Mouse (Mus musculus) forebrain, embryonic 13.5 days (tissue): ENCODE results near the gene Bpifb5. TPM values are rescaled to one million over a fixed set of nuclear protein-coding genes. Genes with fewer than 3 reads are reported as not detected.
A peak's percentile ranks its signal among the peaks of the same experiment; 100 is the strongest.
"Not testable (repeated sequence)": the region's sequence is repeated elsewhere in the genome, so short reads cannot be mapped to it uniquely, and the experiment has no call there.

Experiments
- ATAC-seq: fragments of 200-750 bp; cut with Nextera tagmentation; 2 replicates; pipeline ENCODE4 v1.8.0; 2017
- H3K27ac ChIP-seq: fragments of 300-500 bp; sonication (generic); 2 replicates; pipeline ENCODE4 v1.5.1; 2015; ENCODE audit warnings: inconsistent platforms, mild to moderate bottlenecking, moderate library complexity
- H3K27me3 ChIP-seq: fragments of 300-500 bp; sonication (generic); 2 replicates; pipeline ENCODE4 v1.6.1; 2015; ENCODE audit warnings: mild to moderate bottlenecking, inconsistent platforms
- H3K36me3 ChIP-seq: fragments of 300-500 bp; sonication (generic); 2 replicates; pipeline ENCODE4 v1.6.1; 2015; ENCODE audit warnings: mild to moderate bottlenecking, inconsistent platforms; ENCODE audit not compliant: poor library complexity, severe bottlenecking
- H3K4me1 ChIP-seq: fragments of 300-500 bp; sonication (generic); 2 replicates; pipeline ENCODE4 v1.6.1; 2015; ENCODE audit warnings: inconsistent platforms
- H3K4me2 ChIP-seq: fragments of 300-500 bp; sonication (generic); 2 replicates; pipeline ENCODE4 v1.6.1; 2015; ENCODE audit warnings: inconsistent platforms, mild to moderate bottlenecking, moderate library complexity
- H3K4me3 ChIP-seq: fragments of 300-500 bp; sonication (generic); 2 replicates; pipeline ENCODE4 v1.5.1; 2015; ENCODE audit warnings: mild to moderate bottlenecking, inconsistent platforms
- H3K9ac ChIP-seq: fragments of 300-500 bp; sonication (generic); 2 replicates; pipeline ENCODE4 v1.6.1; 2015; ENCODE audit warnings: mild to moderate bottlenecking, inconsistent platforms
- H3K9me3 ChIP-seq: fragments of 300-500 bp; sonication (generic); replicated peaks from 2 replicates; pipeline ENCODE4 v1.6.1; 2016; ENCODE audit warnings: inconsistent platforms
- WGBS: fragments of 180-500 bp; shearing (Covaris S2); methylation state at CpG from one replicate; pipeline ENCODE4 v1.1.7; 2015; 5-methylcytosine and 5-hydroxymethylcytosine counted together
- polyA plus RNA-seq: library from polyadenylated mRNA; unstranded; fragments of >200 nt; fragmentation: Nextera tagmentation; extraction: Ambion mirVana; gene quantifications from 2 replicates; pipeline ENCODE4 v1.2.1, GENCODE M21; 2015

The Bpifb5 gene
- polyA plus RNA-seq, 1 experiment from 2014 or later = not detected

DNA sequence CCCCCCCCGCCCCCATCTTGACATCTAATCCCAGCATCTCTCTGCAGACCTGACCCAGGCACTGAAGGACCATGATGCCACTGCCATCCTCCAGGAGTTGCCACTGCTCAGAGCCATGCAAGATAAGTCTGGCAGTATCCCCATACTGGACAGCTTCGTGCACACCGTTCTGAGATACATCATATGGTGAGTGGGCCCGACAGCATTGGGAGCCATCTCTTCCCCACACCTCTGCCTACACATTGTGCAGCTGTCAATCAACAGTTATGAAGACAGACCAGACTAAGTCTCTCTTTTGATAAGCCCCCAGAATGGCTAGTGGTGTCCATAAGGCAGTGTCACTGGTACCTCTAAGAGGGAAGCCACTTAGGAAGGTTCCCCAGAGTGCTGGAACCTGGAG is 18.9 kb upstream of the Bpifb5 start:
- Histone ChIP-seq H3K4me1 (no peaks in the 10 kb centered on the region), H3K9ac (no peak overlapping the region), H3K4me2 (no peak overlapping the region), H3K4me3 (no peak overlapping the region), H3K27ac (no peak overlapping the region), H3K36me3 (no peaks in the 10 kb centered on the region), H3K27me3 (no peaks in the 10 kb centered on the region), H3K9me3 (no peaks in the 10 kb centered on the region)
- WGBS = 93% methylated on average over 4 of the region's 4 CpGs
- ATAC-seq = no peak

GRCm38 (mm10) chr2:154206908-154207307 is 16.6 kb upstream of the Bpifb5 start:
- H3K9ac ChIP-seq = no peak overlapping the region
- H3K27me3 ChIP-seq = no peaks in the 10 kb centered on the region
- no peak overlapping the region for H3K27ac ChIP-seq
- H3K4me1 ChIP-seq = no peaks in the 10 kb centered on the region
- ATAC-seq = no peak
- 57% methylated on average over 7 of the region's 7 CpGs for WGBS
- H3K4me2 ChIP-seq = no peak overlapping the region
- no peak overlapping the region for H3K4me3 ChIP-seq
- no peaks in the 10 kb centered on the region for H3K36me3 ChIP-seq
- no peaks in the 10 kb centered on the region for H3K9me3 ChIP-seq

DNA sequence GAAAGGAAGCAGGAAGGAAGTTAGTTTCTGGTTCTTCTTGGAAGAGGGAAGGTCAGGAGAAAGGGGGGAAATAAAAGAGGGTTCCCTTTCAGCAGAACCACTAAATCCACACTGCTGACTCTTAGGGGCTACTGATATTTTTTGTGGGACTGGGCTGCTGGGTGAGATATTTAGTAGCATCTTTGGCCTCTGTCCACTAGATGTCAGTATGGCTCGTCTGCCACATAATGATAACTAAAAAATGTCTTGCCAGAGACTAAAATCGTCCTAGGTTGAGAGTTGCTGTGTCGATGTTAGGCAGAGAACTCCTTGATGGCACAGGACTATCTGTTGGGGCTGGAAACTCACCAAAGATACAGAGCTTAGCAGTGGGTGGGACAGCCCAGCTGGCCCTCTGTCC is 14.4 kb upstream of the Bpifb5 start:
- ATAC-seq = no peak
- H3K9ac ChIP-seq = no peak overlapping the region
- no peaks in the 10 kb centered on the region for H3K36me3 ChIP-seq
- H3K4me3 ChIP-seq = no peak overlapping the region
- H3K27ac ChIP-seq = no peak overlapping the region
- H3K9me3 ChIP-seq = no peaks in the 10 kb centered on the region
- H3K4me1 ChIP-seq = no peaks in the 10 kb centered on the region
- H3K27me3 ChIP-seq = no peaks in the 10 kb centered on the region
- WGBS = 17% methylated on average over 3 of the region's 3 CpGs
- H3K4me2 ChIP-seq = no peak overlapping the region

DNA sequence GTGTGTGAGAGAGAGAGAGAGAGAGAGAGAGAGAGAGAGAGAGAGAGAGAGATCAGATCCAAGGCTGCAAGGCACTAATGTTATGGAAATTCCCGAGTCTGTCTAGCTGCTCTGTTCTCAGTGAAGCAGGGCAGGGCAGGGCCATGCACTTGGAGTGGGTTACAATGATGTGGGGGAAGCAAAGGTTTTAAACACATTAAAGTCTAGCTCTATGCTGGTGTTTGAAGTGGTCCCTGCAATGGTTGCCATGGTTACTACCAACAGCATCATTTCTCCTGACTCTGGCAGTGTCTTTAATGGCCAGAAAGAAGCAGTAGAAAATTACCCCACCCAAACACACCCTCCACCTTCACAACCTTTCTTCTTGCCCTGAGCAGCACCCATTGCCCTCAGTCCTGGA is 12.4 kb upstream of the Bpifb5 start:
- H3K9ac ChIP-seq = no peak overlapping the region
- ATAC-seq = peak; percentile 78
- no peaks in the 10 kb centered on the region for H3K36me3 ChIP-seq
- H3K9me3 ChIP-seq = no peaks in the 10 kb centered on the region
- H3K4me1 ChIP-seq = no peaks in the 10 kb centered on the region
- H3K4me2 ChIP-seq = no peak overlapping the region
- H3K27ac ChIP-seq = no peak overlapping the region
- no peaks in the 10 kb centered on the region for H3K27me3 ChIP-seq
- WGBS = 30% methylated on average over 1 of the region's 1 CpGs
- H3K4me3 ChIP-seq = no peak overlapping the region

GRCm38 (mm10) chr2:154211881-154212280 is 11.7 kb upstream of the Bpifb5 start:
- no peak overlapping the region for H3K4me2 ChIP-seq
- H3K4me1 ChIP-seq = no peaks in the 10 kb centered on the region
- WGBS = 85% methylated on average over 4 of the region's 4 CpGs
- no peaks in the 10 kb centered on the region for H3K9me3 ChIP-seq
- no peak overlapping the region for H3K27ac ChIP-seq
- no peaks in the 10 kb centered on the region for H3K36me3 ChIP-seq
- H3K9ac ChIP-seq = no peak overlapping the region
- H3K4me3 ChIP-seq = no peak overlapping the region
- no peaks in the 10 kb centered on the region for H3K27me3 ChIP-seq
- ATAC-seq = no peak

DNA sequence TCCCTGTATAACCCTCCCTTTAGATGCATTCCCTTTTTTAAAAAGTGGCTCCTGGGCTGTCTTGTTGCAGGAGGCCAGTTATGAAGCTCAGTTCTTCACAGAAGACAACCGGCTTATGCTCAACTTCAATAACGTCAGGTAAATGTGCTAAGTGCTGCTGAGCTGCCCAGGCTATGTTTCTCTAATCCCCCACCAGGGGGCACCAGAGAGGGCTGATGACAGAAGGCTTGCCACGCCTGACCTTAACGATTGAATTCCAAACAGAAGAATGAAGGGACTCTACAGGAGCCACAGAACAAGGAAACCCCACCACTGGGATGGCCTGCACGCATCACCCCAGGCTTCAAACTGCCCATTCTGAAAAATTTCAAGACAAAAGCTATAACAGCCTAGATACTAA is 8.4 kb upstream of the Bpifb5 start:
- H3K36me3 ChIP-seq = no peaks in the 10 kb centered on the region
- H3K9me3 ChIP-seq = no peaks in the 10 kb centered on the region
- no peaks in the 10 kb centered on the region for H3K4me1 ChIP-seq
- H3K9ac ChIP-seq = no peak overlapping the region
- no peak overlapping the region for H3K27ac ChIP-seq
- WGBS = 18% methylated on average over 5 of the region's 5 CpGs
- H3K4me2 ChIP-seq = no peak overlapping the region
- no peaks in the 10 kb centered on the region for H3K27me3 ChIP-seq
- no peak overlapping the region for H3K4me3 ChIP-seq
- ATAC-seq = no peak

DNA sequence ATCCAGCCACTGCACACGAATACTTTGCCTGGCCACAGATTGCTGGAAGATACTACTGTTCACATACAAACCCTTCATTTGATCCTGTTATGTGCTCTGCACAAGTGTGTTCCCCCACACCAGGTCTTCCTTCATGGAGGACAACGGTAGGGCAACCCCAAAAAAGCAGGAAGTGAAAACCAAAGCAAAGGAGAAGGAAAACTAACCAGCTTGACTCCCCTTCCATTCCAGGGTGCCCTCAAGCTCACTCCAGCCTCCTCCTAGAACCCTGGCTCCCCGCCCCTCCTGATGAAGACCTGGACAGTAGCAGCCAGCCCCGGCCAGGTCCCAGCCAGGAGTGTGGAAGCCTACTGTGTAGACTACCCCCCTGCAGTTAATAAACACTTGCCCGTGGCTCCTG is 3.6 kb upstream of the Bpifb5 start:
- no peak overlapping the region for H3K27ac ChIP-seq
- H3K9me3 ChIP-seq = no peaks in the 10 kb centered on the region
- peaks cover 18% of the 10 kb centered on the region for H3K4me1 ChIP-seq
- 80% methylated on average over 5 of the region's 5 CpGs for WGBS
- H3K4me2 ChIP-seq = no peak overlapping the region
- H3K27me3 ChIP-seq = no peaks in the 10 kb centered on the region
- H3K4me3 ChIP-seq = no peak overlapping the region
- ATAC-seq = no peak
- H3K9ac ChIP-seq = no peak overlapping the region
- H3K36me3 ChIP-seq = no peaks in the 10 kb centered on the region

GRCm38 (mm10) chr2:154223917-154224273 is 353 bp downstream of the Bpifb5 start:
- Histone ChIP-seq H3K9ac (peak overlapping the region; percentile 16; the same call in 1 of the 2 replicates), H3K9me3 (no peaks in the 10 kb centered on the region), H3K4me2 (peak overlapping the region; percentile 38), H3K27ac (no peak overlapping the region), H3K27me3 (no peaks in the 10 kb centered on the region), H3K36me3 (no peaks in the 10 kb centered on the region), H3K4me3 (no peak overlapping the region), H3K4me1 (peaks cover 18% of the 10 kb centered on the region)
- peak; percentile 37; the same call in 1 of the 2 replicates for ATAC-seq
- WGBS = 5% methylated on average over 2 of the region's 2 CpGs

DNA sequence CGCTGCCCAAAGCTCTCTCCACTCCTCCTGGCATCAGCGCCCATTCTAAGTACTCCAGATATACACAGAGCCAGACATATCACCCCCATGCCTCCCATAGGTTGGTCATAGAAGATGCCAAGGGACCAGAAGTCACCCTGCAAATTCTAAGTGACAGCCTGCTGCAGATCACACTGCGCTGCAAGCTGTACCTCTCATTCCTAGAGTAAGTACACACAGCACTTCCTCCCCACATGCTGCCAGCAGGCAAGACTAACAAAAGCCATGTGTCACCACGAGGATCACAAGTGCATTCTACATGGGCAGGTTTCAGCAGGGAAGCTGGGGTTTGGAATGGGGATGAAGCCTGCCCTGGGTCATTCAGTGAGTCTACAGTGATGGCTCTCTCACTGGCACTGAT is 3.4 kb downstream of the Bpifb5 start:
- no peak overlapping the region for H3K9ac ChIP-seq
- H3K27me3 ChIP-seq = no peaks in the 10 kb centered on the region
- no peak overlapping the region for H3K4me2 ChIP-seq
- 79% methylated on average over 4 of the region's 4 CpGs for WGBS
- no peaks in the 10 kb centered on the region for H3K36me3 ChIP-seq
- no peak for ATAC-seq
- H3K27ac ChIP-seq = no peak overlapping the region
- peaks cover 18% of the 10 kb centered on the region for H3K4me1 ChIP-seq
- no peak overlapping the region for H3K4me3 ChIP-seq
- H3K9me3 ChIP-seq = no peaks in the 10 kb centered on the region

DNA sequence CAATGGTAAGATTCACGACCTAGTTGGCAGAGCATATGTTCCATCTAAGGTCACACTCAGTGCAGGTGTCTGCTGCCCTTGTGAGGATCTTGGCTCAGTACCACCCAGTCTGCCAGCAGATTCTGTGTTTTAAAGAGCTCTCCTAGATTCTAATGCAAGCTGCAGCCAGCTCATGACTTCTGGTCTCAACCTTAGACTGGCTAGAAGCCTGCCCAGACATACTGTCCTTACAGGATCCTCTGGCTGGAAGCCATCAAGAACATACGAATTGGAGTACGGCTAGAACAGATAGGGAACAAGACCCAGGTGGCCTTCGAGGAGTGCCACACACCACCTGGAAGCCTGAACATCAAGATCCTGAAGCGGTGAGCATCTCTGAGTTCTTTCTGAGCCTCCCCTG is 4.3 kb downstream of the Bpifb5 start:
- Histone ChIP-seq H3K27me3 (no peaks in the 10 kb centered on the region), H3K4me3 (no peak overlapping the region), H3K36me3 (no peaks in the 10 kb centered on the region), H3K9ac (no peak overlapping the region), H3K27ac (no peak overlapping the region), H3K4me1 (peaks cover 14% of the 10 kb centered on the region), H3K4me2 (no peak overlapping the region), H3K9me3 (no peaks in the 10 kb centered on the region)
- 89% methylated on average over 5 of the region's 5 CpGs for WGBS
- no peak for ATAC-seq

DNA sequence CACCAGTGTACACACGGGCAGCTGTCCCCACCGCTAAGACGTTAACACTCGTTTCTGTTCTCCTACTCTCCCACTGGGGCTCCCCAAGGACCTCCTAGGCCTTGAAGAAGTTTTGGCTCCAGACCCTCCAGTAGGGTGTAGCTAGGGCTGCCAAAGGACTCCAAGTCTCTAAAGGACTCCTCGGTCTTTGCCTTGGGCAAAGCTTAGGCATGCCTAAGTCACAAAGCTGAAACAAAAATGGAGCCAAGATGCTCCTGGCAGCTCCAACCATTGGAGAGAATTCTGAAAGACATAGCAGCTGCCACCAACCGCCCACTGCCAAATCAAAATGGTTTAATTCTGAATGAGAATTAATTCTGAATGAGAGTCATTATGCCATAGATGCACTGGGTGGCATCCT is 9.9 kb downstream of the Bpifb5 start:
- no peaks in the 10 kb centered on the region for H3K4me1 ChIP-seq
- ATAC-seq = no peak
- H3K4me2 ChIP-seq = no peak overlapping the region
- H3K4me3 ChIP-seq = no peak overlapping the region
- H3K9me3 ChIP-seq = no peaks in the 10 kb centered on the region
- WGBS = 90% methylated on average over 6 of the region's 6 CpGs
- H3K27me3 ChIP-seq = no peaks in the 10 kb centered on the region
- H3K27ac ChIP-seq = no peak overlapping the region
- H3K9ac ChIP-seq = no peak overlapping the region
- H3K36me3 ChIP-seq = no peaks in the 10 kb centered on the region

- H3K9me3 ChIP-seq = no peaks in the 10 kb centered on the region
- H3K4me2 ChIP-seq = no peak overlapping the region
- no peaks in the 10 kb centered on the region for H3K36me3 ChIP-seq
- no peak overlapping the region for H3K27ac ChIP-seq
- H3K4me1 ChIP-seq = no peaks in the 10 kb centered on the region
- H3K4me3 ChIP-seq = no peak overlapping the region
- WGBS = 88% methylated on average over 6 of the region's 6 CpGs
- no peaks in the 10 kb centered on the region for H3K27me3 ChIP-seq
- no peak for ATAC-seq
- no peak overlapping the region for H3K9ac ChIP-seq
Observed at GRCm38 (mm10) chr2:154240771-154241170, 17.2 kb downstream of the Bpifb5 start.

DNA sequence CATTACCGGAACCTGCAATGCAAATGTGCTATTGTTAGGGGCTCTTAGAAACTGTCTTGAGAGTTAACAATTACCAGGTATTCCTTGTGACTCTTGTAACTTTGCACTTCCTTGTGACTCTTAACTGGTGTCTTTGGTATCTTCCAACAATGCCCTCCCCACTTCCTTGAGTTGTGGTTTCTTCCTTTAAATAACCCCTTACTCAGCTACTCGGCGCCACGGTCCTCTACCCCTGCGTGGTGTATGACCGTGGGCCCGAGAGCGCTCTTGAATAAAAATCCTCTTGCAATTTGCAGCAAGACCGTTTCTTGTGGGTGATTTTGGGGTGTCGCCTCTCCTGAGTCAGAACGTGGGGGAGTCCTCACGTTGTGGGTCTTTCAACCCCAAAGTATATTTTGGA is 19.2 kb downstream of the Bpifb5 start:
- not testable (repeated sequence) for H3K36me3 ChIP-seq, H3K4me1 ChIP-seq, H3K9ac ChIP-seq, H3K27ac ChIP-seq, H3K4me2 ChIP-seq, H3K27me3 ChIP-seq, ATAC-seq, H3K9me3 ChIP-seq, H3K4me3 ChIP-seq
- WGBS = 94% methylated on average over 11 of the region's 12 CpGs
